Mouse (Mus musculus) spleen, postnatal 4 days (tissue): ENCODE results near the gene Olfr33.

ENCODE experiments used
- DNase-seq, 2 experiments: peaks; one replicate each; pipeline ENCODE4 v3.0.0; 2022; ENCODE audit warnings: low spot score in 2 of 2

The Olfr33 gene

GRCm38 (mm10) chr7:102718970-102719369, at the start of gene Olfr33:
Gene Olfr33 (minus strand): TSS chr7:102719070.
- no peak for DNase-seq

- no peak for DNase-seq
These were observed 40.4 kb upstream of the Olfr33 start, which contains the start of the genes Olfr560 and Olfr78 for GRCm38 (mm10) chr7:102759266-102759665. Gene Olfr560 (minus strand): TSS chr7:102759366. Gene Olfr78 (minus strand): TSS chr7:102759471.

- no peak for DNase-seq
These were observed 33.2 kb upstream of the Olfr33 start for GRCm38 (mm10) chr7:102752086-102752485.

- no peak for DNase-seq
These were observed 18.8 kb upstream of the Olfr33 start for GRCm38 (mm10) chr7:102737705-102738104.

- no peak for DNase-seq
These were observed 14.9 kb upstream of the Olfr33 start for GRCm38 (mm10) chr7:102733793-102734192.

- no peak for DNase-seq
These were observed 8.5 kb upstream of the Olfr33 start, which contains the start of gene Olfr559 for GRCm38 (mm10) chr7:102727391-102727790. Gene Olfr559 (minus strand): TSS chr7:102727491.

- DNase-seq: no peak
These were observed 17.0 kb downstream of the Olfr33 start, which contains the start of gene Olfr558 for GRCm38 (mm10) chr7:102701915-102702314. Gene Olfr558 (plus strand): TSS chr7:102702215.

GRCm38 (mm10) chr7:102698461-102698860, 20.4 kb downstream of the Olfr33 start:
- DNase-seq: no peak

GRCm38 (mm10) chr7:102695358-102696125, 23.3 kb downstream of the Olfr33 start, which contains the start of gene Olfr557:
Gene Olfr557 (plus strand): TSS chr7:102695910.
- DNase-seq: peak in 1 of 2 experiments; percentile 62

GRCm38 (mm10) chr7:102686944-102687501, 31.8 kb downstream of the Olfr33 start, which contains the start of gene Trim68:
Gene Trim68 (minus strand): TSS chr7:102687327.
- peak; percentile 80 to 88 for DNase-seq

- DNase-seq: no peak
These were observed 37.0 kb downstream of the Olfr33 start for GRCm38 (mm10) chr7:102681916-102682315.

- DNase-seq: peak in 1 of 2 experiments; percentile 40
These were observed 42.6 kb downstream of the Olfr33 start for GRCm38 (mm10) chr7:102676225-102676624.

- DNase-seq: no peak
These were observed 53.5 kb downstream of the Olfr33 start for GRCm38 (mm10) chr7:102665378-102665777.

- DNase-seq: no peak
These were observed 54.3 kb downstream of the Olfr33 start, which contains the start of gene Olfr556 for GRCm38 (mm10) chr7:102664599-102664998. Gene Olfr556 (plus strand): TSS chr7:102664899.
